Mouse (Mus musculus) G1E (cell line): ENCODE results near the gene Tedc1.

Source experiments
- CTCF ChIP-seq: IDR thresholded peaks from 2 replicates; pipeline ENCODE4 v1.5.1; 2012; ENCODE audit warnings: low read depth, low read length, inconsistent platforms, mixed read lengths
- GATA1 ChIP-seq: IDR thresholded peaks from 2 replicates; pipeline ENCODE4 v1.6.1; 2012; ENCODE audit warnings: borderline replicate concordance, low read length, inconsistent platforms, mixed read lengths
- GATA2 ChIP-seq: IDR thresholded peaks from 2 replicates; pipeline ENCODE4 v1.6.1; 2012; ENCODE audit warnings: low read depth, low read length, inconsistent platforms, borderline replicate concordance
- POLR2AphosphoS5 ChIP-seq: IDR thresholded peaks from 2 replicates; pipeline ENCODE4 v1.6.1; 2012; ENCODE audit warnings: low read depth, low read length, inconsistent platforms; ENCODE audit not compliant: insufficient replicate concordance
- TAL1 ChIP-seq: conservative IDR thresholded peaks from 2 replicates; pipeline ENCODE4 v1.6.1; 2012; ENCODE audit warnings: low read depth, low read length, inconsistent platforms, mixed read lengths

DNA sequence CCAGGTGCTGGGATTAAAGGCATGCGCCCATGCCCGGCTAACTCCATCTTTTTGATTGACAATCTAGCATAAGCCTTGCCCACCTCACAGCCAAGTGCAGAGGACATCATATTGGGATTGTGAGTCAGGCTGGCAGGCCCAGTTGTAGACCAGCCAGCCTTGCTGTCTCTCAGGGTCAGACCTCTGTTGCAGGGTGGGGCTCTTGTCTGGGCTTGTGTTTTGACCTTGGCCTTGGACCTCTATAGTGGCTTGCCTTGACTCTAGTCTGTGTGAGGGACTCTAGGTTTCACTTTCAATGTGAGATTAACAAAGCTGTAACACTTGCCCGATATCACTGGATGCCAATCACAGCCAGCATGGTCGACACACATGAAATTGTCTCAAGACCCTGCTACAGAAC, 42.1 kb upstream of the Tedc1 start:
- TF ChIP-seq CTCF (no peak), TAL1 (no peak), POLR2AphosphoS5 (no peak), GATA1 (no peak), GATA2 (no peak)
